Mouse (Mus musculus) 3134 (cell line): ENCODE measurements around the gene P4ha1.
"Not testable (repeated sequence)": the region's sequence is repeated elsewhere in the genome, so short reads cannot be mapped to it uniquely, and the experiment has no call there.

ENCODE experiments used
- DNase-seq: peaks from one replicate; pipeline ENCODE4 v3.0.0-alpha.2; 2011; ENCODE audit warnings: low spot score; ENCODE audit not compliant: insufficient read length; ENCODE audit errors: extremely low read depth

P4ha1 gene

DNA sequence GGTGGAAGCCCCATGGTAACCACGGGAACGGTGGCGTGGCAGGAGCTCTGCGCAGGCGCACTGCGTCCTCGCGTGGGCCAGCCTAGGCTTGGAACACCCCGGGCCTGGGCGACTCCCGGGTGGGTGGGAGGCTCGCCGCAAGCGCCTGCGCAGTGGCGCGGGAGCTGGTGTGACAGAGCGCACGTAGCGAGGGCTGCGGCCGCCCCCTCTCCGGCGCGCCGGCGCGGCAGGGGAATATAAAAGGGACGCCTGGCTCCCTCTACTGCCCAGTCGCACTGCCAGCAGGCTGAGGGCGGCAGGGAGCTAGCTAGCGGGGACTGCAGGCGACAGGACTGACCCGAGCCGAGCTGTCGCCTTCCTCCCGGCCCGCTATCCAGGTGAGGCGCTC lies at the start of gene P4ha1:
P4ha1 (plus strand) TSS at position 197 of the 388 bp plus-strand sequence.
- peak; percentile 98 for DNase-seq

DNA sequence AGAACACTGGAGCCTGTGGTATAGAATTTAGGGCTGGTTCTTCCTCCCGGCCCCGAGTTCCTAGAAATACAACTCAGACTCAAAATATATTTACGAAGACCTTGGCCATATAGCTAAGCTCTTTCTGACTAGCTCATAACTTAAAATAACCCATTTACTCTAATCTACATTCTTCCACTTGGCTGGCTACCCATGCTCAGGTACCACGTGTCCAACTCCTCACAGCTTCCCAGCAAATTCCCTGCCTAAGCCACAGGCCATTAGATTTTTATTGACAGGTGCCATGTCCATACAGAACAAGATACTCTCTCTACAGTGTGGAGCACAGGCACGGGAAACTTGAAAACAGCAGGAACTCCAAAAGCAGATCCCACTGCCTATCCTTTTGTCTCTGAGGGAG lies 47.4 kb upstream of the P4ha1 start:
- DNase-seq: no peak

DNA sequence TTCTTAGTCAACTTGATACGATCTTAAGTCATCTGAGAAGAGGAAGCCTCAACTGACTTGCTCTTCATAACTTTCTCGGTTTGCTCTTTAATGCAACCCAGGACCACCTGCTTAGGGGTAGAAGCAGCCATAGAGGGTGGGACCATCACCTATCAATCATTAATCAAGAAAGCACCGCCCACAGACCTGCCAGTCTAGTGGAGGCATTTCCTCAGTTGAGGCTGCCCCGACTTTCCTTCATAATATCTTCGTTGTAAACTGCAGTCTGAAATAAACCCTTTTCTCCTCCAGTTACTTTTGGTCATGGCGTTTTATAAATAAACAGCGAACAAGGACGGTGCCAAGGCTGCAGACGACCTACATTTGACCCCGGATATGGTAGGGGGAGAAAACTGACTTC lies 46.0 kb upstream of the P4ha1 start:
- DNase-seq: no peak

DNA sequence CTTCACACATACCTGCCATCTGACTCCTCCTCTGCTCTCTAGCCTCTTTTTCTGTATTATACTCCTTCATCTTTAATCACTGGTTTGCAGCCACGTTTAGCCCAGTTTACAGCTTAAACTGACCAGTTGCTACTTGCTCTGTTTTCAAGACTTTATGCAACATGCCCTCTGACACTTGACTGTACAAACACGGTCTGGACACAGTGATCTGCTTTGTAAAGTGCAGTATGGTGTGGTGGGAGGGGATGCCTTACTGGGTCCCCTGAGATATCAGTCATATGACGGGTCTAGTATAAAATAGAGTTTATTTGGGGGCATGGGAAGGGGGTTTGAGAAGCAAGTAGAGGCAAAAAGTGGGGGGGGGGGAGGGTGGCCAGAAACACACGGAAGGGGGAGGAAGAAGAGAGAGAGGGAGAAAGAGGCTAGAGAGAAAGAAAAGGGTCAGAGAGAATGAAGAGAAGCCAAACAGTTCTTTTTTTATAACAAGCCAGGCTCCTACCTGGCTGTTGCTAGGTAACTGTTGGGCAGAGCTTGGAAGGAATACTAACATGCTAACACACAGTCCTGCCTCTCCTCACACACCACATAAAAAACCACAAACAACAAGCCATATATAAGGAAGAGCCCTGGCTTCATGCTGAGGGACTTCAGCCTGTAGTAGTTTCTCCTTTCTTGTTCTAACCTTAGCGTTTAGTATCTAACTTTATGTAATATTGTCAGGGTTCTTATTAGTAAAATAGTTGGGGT lies 45.2 kb upstream of the P4ha1 start:
- DNase-seq: no peak

DNA sequence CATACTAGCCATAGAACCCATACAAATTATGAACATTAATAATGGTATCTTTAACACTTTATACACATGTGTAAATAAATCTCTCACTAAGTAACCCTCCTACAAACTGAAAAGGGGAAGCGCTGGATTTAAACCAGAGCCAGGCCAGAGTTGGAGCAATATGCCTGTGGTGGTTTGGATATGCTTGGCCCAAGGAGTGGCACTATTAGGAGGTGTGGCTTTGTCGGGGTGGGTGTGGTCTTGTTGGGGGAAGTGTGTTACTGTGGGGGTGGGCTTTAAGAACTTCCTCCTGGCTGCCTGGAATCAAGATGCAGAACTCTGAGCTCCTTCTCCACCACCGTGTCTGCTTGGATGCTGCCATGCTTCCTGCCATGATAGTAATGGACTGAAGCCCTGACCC lies 39.9 kb upstream of the P4ha1 start:
- no peak for DNase-seq

DNA sequence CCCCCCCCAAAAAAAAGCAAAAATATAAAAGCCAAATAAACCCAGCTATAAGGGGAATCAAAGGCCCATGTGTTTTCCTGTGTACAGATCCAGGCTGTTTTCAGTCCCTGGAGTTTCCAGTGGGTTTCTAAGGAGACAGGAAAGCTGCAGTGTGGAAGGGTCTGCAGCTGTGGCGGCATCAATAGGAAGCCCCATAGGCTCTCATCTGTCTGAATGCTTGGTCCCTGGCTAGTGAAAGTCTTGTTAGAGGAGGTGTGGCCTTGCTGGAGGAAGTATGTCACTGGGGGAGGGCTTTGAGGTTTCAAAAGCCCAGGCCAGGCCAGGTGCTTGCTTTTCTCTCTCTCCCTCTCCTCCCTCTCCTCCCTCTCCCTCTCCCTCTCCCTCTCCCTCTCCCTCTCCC lies 39.3 kb upstream of the P4ha1 start:
- DNase-seq: no peak

DNA sequence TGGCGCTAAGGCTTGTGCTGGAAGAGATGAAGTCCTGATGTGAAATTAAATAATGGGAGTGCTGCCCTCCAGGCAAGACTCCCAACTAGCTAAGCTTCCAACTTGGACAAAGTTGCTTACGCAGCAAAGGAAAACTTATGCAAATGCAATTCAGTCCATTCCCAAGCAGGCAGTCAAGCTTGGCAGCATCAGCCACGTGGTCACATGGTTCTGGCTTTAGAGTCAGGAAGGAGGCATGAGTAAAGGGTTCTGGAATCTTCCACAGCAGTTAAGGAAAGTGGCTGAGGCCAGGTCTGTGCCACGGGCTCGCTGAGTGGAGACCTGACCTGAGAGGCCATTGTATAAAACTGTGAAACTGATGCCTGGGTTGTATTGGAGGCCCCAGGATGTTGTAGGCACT lies 37.6 kb upstream of the P4ha1 start:
- no peak for DNase-seq

DNA sequence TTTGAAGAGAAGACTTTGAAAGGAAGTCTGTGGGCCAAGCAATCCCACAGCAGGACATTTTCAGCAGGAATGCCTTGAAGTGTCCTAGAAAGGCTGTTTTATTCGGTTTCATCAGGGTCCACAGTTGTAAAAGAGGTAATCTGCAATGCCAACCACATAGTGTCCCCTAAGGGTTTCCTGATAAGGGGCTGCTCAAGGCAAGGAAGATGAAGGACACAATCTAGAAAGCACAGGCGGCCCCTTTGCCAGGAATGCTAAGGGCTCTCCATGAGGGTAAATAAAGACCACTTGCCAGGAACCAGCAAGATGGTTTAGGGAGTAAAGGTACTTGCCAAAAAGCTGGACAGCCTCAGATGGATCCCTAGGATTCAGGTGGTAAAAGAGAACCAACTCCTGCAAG lies 35.8 kb upstream of the P4ha1 start:
- DNase-seq: no peak

DNA sequence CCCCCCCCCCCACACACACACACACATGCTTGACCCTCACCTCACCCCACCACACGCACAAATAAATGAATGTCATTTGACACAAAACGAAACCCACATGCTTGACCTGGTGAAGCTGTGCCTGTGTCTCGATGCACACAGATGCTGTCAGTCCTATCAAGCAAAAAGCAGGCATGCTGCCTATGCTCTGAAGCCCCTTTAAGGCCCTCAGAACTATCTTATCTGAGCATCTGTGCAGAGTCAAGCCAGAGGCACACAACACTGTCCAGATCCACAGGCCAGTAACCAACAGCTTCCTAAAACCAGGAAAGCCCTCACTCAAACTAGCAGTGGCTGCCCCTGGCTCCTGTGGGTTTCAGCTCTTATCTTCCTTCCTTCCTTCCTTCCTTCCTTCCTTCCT lies 35.4 kb upstream of the P4ha1 start:
- DNase-seq: no peak

DNA sequence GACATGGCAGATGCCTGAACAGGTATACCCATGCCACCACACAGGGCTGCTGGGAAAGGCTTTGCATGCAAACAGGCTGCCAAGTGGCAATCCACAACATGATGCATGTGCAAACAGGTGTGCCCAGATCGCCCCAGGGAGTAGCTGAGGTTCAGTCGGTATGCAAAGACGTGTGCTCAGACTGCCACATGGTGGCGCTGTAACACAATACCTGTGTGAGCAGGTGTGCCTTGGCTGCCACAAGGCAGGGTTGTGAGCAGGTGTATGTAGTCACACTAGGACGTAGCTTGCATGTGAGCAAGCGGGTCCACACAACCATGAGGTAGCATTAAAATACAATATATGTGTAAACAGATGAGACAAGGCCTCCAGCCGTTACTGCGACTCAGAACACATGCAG lies 34.0 kb upstream of the P4ha1 start:
- no peak for DNase-seq

DNA sequence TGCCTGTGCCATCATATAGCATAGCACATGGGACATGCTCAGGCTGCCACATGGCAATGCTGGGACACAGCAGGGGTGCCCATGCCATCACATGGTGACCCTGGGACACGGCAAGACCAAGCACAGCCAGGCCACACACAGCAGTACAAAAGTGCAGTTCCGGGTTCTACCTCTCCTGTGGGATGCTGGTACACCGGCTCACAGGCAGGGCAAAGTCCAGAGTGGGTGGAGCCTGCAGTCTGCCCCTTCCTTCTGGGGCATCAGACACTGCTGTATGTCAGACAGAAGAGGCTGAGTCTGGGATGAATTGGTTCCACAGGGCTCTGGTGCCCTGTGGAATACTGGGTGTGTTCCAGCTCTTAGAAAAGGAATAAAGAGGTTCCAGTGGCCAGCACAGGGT lies 31.6 kb upstream of the P4ha1 start:
- DNase-seq: no peak

DNA sequence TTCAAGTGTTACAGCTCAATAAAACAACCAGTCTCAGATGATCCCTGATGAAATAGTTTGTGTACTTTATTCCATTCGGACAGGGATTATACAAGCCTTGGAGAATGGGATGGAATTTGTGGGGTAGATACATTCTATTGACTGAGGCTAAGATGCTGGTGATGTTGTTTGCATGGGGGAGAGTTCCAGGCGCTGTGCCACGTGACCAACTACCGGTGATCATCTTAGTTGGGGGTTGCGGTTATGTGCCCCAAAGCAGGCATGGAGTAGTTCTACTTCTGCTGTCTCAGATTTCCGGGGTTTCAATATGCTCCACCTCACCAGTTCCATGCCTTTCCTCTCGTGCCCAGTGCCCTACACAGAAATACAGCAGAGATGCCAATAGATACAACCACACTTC lies 31.0 kb upstream of the P4ha1 start:
- DNase-seq: no peak

DNA sequence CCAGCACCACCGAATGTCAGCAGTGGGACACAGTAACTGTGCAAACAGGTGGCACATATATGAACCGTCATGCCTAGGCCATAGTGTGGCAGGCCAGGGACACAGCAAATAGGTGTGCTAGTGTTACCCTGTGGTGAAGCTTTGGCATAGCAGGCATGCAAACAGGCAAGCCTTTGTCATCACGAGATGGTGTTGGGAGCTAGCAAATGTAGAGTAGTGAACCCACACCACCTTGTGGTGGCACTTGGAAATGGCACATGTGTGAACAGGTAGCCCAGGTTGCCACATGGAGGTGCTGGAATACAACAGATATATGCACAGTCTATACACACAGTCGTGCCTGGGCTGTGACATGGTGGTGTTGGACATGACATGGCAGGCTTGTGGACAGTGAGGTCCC lies 30.5 kb upstream of the P4ha1 start:
- DNase-seq: peak; percentile 34

DNA sequence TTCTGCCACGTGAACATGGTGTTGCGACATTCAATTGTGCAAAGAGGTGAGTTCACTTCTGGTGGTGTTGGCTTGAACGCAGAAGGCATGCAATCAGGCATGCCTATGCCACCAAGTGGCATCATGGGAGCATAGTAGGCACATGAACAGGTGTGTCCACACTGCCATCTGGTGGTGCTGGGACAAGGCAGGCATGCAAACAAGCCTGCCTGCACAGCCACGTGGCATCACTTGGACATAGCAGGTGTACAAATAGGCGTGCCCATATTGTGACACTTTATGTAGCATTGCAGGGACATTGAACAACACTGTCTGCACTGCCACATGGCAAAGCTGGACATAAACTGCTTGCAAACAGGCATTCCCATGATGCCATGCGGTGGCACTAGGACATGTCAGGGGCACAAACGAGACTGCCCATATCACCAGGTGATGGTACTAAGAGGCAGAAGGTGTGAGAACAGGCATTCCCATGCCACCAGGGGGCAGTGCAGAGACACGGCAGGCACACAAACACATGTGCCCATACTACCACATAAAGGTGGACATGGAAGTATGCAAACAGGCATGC lies 27.8 kb upstream of the P4ha1 start:
- DNase-seq: no peak

DNA sequence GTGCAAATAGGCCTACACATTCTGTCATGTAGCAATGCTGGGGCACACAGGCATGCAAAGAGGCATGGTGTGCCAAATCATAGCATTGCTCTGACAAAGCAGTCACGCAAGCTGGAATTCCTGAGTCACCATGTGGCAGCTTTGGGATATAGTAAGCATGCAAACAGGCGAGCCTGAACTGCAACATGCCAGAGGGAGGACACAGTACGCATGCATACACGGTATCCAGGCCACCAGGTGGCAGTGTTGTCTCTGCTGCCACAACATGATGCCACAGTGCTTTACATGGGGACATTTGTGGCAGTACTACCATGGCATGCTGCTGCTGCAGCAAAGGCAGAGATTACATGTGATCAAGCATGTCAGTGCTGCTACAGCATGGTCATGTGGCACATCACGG lies 26.8 kb upstream of the P4ha1 start:
- DNase-seq: peak; percentile 45

DNA sequence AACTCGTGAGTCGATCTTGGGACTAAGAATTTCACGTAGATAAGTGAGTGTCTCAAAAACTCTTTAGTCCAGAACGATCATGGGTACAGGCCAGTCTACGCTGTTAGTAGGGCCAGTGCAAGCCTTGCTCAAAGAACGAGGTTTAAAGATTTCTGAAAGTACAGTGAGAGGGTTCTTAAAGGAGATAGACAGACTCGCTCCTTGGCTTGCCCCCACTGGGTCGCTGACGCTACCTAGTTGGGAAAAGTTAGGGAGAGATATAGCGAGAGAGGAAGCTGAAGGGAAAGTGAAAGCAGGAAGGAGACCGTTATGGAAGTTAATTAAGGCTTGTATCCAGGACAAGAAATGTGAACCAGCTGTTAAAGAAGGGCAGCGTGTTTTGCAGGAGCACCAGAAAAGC lies 20.4 kb upstream of the P4ha1 start:
- DNase-seq: not testable (repeated sequence)

DNA sequence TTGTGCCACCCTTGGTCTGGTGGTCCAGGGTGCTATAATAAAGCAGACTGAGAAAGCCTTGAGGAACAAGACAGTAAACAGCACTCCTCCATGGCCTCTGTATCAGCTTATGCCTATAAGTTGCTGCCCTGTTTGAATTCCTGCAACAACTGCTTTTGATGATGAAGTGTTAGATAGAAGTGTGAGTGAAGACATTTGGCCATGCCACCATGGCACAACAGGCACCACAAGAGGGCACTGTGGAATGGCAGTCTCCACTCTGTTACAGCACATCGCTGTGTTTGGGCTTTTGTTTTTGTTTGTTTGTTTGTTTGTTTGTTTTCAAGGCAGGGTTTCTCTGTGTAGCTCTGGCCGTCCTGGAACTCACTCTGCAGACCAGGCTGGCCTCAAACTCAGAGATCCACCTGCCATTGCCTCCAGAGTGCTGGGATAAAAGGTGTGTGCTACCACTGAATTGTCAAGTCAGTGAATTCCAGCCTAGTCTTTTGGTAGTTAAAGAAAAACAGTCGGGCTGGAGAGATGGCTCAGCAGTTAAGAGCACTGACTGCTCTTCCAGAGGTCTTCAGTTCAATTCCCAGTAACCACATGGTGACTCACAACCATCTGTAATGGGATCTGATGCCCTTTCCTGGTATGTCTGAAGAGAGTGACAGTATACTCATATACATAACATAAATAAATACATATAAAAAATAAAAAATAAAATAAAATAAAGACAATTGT lies 13.9 kb upstream of the P4ha1 start:
- DNase-seq: no peak

DNA sequence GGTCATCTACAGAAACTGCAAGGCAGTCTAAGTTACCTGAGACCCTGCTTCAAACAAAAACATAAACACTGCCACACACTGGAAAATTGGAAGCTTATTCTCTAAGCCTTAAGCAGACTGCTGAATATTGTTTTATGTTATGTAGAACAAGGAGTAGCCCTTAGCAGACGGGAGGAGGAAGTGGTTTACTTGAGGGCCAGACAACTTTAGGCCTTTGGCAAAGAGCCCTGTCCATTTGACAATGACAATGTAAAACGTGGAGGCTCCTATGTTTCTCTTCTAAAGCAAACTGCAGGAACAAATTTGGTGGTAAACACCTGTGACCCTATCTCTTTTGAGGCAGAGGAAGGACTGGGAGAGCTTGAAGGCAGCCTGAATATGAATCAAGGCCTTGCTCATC lies 13.0 kb upstream of the P4ha1 start:
- DNase-seq: no peak

DNA sequence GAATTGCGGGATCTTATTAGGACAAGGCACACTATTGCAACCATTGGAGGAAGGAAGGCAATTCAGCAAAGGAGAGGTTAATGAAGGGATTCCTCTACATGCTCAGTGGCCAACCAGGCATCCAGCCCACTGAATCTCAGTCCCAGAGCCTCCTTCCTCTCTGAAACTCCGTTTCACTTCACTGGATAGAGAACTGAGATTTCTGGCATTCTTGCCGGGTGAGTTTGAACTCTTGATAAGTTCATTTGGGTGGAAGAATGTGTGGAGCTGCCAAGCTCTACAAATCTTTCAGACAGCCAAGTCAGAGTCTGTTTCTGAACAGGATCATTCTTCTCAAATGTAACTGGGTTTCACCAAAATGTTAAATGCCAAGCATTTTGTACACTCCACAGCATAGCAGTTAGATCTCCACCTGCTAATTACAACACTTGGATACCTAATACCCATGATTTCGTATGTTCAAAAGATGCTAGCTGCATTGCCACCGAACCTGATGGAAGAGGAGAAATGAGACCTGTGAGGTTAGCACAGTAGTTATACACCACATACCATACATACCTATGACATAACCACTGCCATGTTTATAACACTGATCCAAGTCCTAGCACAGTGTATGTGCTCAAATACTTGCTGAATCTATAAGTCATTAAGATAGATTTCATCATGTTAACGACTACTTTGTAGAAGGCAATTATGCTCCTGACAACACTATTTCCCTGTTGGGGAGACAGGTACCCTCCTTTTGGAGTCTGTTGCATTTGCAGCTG lies 12.2 kb upstream of the P4ha1 start:
- DNase-seq: no peak

DNA sequence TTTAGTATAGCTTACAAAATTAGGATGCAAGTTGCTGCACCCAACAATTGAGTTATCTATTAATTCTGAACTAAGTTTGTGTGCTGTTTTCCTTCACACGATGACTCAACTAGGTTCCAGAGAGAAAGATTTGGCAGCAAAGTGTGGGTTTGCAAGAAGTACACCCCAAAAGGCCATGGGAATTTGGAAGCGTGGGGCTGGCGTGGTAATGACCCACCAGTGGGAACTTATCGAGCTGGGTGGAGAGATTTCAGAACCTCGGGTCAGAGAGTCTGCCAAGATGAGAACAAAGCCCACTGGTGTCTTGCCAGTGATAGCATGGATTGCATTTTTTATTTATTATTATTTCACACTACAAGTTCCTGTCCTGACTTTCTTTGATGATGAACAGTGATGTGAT lies 11.2 kb upstream of the P4ha1 start:
- no peak for DNase-seq

DNA sequence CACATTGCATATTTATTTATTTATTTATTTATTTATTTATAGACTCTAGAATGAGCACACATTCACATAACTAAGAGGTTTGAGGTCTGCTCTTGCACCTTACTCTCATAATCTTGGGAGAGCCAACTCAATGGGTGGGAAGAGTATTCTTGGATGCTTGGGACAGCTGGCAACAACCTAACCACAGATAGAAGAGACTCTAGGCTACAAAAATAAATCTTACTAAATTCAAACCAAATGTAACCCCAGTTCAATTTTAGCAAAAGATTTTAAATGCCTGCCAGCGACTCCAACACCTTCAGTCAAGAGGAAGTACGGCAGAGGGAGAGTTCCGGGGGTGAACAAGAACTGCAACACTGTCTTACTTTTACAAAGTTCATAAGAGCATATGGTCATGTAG lies 2.0 kb upstream of the P4ha1 start:
- no peak for DNase-seq
